Mouse (Mus musculus): Measurements from ENCODE around the gene Srd5a2. TPM values are rescaled to one million over a fixed set of nuclear protein-coding genes. Genes with fewer than 3 reads are reported as not detected.

Srd5a2 gene
- total RNA-seq (2023; ENCODE audit: inconsistent age) = not detected in 4 replicates

GRCm38 (mm10) chr17:74047210-74048082 lies at the start of gene Srd5a2:
TSS of gene Srd5a2 (minus strand) at chr17:74047916.

Other genes with a start within 250 kb of the Srd5a2 start
- 23.5 to 28.4 TPM (median 25.0 TPM) in 4 replicates for gene Ehd3, start 243.8 kb downstream of the Srd5a2 start, total RNA-seq (2023; ENCODE audit: inconsistent age)
- gene Xdh, start 97.7 kb downstream of the Srd5a2 start, total RNA-seq (2023; ENCODE audit: inconsistent age) = 4.4 to 8.3 TPM (median 5.0 TPM) in 4 replicates
- 25.2 to 34.3 TPM (median 30.9 TPM) in 4 replicates for gene Memo1, start 247.6 kb upstream of the Srd5a2 start, total RNA-seq (2023; ENCODE audit: inconsistent age)

All from B cell, adult (primary cell).